Mouse (Mus musculus) T-helper 17 cell (primary cell): ENCODE measurements around the gene Wdfy3.

ENCODE experiments used
- in situ Hi-C, 2 experiments: fragments of 300-600 bp; cut with MboI, MseI; formaldehyde crosslinking; loops; 1 replicate in 1 of 2; 2 replicates in 1 of 2; pipeline ENCODE4 v1.15.1; 2025; ENCODE audit warnings: high pct_unique_total_duplicates in 2 of 2

Gene Wdfy3

DNA sequence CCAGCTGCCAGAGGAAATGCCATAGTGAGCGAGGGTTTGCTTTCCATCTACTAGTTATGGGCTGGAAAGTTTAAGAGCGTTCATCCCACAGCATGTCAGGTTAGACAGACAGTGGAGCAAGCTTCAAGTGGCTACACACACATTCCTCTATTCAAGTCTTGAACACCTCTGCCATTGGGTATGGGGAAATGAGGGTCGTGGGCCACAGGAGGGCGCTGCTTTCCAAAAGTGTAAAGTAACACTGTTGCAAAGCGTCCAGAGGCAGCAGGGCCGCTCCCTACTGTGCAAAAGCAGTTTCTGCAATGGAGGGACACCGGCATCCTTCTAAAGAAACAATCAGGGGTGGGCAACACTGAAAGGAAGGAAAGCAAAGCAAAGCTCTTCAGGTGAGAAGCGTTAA is 235.8 kb downstream of the Wdfy3 start:
- in situ Hi-C loops = no loop called here

DNA sequence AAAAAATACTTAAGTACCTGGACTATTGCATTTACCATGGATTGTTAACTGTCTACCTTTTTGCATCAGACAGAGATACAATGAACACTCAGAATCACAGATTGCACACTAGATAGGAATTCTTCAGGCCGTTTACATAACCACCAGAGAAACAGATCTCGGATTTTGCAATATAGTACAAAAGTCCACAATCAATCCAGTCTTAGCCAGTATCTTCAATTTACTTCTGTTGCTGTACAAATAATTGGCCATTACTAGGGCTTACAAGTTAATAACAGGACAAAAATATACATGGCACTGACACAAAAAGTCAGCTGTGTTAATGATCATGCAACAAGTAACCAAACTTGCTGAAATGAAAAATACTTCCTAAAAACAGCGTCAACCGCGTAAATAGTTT is 236.7 kb downstream of the Wdfy3 start:
- in situ Hi-C loops = no loop called here

DNA sequence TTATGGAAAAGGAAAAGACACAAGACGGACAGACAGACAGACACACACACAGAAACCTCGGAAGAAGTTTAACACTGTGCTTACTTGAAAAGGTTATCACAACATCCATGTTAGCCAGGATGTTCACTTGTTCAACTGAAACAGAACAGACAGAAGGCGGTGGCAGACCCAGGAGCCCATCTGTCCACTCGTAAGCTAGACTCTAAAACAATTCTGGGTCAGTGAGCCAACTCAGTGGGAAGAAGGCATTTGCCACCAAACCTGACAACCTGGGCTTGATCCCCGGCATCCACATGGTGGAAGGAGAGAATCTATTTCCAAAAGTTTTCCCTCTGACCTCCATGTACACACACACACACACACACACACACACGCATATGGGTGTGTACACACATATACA is 237.7 kb downstream of the Wdfy3 start:
- in situ Hi-C loops = no loop called here

DNA sequence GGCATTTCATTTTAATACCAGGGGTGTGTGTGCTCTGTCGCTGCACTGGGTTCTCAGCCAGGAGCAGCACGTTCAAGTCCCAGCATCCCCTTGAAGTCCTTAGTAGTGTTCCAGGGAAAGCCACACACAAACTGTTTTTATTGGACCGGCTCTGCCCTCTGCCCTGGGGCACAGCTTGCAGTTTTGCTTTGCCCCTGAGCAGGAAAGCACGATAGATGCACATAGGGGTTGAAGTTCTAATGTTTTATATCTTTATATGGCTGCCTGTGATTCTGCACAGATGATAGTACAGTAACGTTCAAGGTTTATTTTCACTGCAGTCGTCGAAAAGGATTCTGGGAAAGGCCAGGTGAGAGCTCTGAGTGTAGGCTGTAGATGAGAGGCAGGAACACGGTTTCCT is 239.5 kb downstream of the Wdfy3 start:
- in situ Hi-C loops = no loop called here

DNA sequence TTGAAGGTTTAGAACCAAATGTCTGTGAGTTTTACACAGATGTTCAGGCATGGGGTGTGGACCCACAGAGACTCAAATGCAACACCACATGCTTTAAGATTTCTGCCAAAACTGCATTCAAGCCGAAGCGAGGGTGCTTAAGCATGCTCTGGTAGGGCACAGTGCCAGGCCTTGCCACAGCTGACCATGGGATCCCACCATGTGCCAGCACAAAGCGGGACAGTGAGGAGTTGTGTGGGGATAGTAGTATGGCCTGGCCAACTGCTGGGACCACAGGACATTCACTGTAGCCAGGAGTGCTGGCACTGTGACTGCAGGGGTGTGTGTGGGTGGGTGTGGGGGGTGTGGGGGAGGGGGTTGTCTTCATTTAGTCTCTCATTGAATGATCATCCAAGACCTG is 240.8 kb downstream of the Wdfy3 start:
- in situ Hi-C loops = no loop called here

DNA sequence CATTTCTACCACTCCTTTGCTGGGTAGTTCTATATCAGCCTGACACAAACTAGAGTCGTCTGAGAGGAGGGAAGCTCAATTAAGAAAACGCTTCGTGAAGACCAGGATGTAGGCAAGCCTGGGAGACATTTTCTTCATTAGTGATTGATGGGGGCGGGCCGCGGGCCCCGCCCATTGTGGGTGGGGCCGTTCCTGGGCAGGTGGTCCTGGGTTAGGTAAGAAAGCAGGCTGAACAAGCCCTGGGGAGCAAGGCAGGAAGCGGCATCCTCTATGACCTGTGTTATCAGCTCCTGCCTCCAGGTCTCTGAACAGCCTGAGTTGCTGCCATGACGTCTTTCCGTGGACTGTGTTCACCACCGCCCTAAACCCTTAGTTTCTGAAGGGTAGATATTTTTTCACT is 242.2 kb downstream of the Wdfy3 start:
- in situ Hi-C loops = no loop called here

DNA sequence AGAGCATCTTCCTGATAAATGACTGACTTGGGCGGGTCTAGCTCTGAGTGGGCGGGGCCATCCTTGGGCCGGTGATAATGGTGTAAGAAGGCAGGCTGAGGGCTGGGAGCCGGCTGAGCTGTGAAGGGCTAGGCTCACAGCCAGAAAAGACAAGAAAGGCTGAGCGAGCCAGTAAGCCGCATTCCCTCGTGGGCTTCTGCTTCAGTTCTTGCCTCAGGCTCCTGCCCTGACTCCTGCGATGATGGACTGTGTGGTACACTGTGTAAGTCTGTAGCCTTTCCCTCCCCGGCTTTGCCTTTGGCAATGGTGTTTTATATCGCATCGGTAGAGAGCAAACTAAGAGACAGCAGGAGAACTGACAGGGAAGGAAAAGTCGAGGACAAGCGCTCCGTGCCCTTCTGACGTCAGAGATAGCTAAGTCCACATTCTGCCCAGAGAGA is 243.2 kb downstream of the Wdfy3 start:
- in situ Hi-C loops = no loop called here

DNA sequence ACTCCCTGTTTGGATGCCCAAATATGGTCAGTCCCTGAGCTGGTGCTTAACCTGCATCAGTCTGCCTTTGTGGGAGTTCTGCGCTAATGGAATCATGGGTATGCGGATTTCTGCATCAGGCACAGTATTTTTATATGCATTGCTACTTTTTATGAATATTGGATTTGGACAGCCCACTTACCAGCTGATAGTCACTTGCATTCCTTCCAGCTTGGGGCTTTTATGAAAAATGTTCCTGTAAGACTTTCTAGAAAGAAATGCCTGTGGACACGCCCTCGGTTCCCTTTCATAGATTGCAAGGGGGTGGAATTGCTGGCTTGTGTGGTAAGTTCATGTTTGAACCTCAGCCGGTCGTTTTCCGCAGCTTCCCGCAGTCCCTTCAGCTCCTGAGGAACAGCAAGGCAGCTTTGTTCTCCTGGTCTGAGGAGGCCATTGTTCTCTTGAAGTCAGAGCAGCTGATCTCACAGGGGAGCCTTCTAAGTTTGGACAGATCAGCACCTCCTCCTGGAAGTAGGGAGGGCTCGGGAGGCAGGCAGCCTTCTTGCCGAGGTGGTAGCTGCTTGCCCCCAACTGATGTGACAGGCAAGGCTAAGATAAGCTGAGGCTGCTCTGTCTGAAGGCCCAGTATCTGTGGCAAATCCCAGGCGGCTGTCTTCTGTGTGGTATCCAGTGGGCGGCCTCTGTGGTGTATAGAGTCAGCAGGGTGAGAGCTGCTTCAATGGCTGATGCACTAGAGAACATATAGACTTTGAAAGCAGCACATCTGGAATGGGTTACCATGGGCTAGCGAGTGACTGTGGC is 244.4 kb downstream of the Wdfy3 start:
- in situ Hi-C loops = no loop called here

DNA sequence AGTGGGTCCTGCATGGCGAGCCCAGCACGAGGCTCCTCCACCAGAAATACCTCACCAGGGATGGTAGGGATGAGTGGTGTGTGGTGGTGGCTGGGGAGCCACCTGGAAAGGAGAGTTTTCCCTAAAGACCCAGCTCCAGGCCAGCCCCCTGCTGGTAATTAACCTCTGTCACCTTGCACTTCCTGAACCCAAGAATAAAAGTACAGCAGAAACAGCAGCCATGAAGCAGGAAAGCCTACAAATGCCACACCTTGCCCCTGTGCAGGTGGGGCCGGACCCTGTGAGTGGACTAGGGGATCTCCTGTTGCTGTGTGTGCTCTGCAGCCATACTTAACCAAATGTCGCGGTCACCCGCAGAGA is 247.4 kb downstream of the Wdfy3 start:
- in situ Hi-C loops = no loop called here

DNA sequence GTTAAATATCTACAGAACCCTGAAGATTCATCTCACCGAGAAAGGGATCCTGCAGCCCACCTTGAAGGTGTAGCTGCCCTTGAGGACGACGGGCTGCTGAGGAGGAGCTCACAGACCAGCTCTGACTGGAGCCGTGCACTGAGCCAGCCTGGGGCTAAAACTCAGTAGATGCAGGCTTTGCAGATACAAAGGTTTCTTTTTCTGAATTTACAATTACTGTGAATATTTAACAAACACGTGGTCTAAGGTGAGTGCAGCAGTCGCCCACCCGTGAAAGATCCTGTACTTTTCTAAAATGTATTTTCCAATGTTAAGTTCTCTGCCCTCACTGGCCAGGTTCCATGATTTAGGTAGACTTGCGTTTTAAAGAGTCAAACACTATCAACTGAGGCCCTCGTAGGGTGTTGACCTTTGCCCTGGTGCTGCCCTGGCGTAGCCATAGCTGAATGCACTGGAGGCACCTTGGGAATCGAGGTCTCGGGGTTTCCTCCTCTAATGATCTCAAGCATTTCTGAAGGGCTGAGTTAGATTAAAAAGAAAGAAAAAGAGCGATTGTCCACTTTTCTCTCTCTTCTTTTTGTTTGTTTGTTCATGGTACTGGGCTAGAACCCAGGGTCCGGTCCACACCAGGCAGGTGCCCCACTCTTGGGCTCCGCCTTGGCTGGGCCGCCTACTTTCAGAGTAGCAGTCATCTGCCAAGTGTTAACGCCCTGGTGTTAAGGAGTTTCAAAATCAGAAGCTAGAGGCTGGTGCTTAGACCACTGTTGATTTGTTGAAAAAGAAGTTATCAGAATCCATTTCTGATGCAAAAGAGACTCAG is 248.0 kb downstream of the Wdfy3 start:
- in situ Hi-C loops = no loop called here

DNA sequence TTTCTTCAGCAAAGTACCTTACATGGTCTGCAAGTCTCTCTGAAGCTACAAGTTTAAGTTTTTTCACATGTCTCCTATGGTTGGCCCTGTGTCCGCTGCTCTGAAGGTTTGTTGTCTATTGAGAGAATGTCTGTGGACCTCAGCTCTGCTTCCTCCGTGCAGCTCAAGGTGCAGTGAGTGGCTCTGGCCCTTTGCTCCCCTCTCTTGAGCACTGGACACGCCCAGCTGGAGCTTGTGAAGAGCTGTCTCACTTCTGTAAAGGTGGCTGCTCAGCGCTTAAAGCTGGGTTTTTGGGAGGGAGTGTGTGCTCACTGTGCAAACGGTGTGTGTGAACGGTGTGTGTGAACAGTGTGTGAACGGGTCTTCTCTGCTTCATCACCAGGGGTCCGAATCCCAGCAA is 248.7 kb downstream of the Wdfy3 start:
- in situ Hi-C loops = no loop called here

DNA sequence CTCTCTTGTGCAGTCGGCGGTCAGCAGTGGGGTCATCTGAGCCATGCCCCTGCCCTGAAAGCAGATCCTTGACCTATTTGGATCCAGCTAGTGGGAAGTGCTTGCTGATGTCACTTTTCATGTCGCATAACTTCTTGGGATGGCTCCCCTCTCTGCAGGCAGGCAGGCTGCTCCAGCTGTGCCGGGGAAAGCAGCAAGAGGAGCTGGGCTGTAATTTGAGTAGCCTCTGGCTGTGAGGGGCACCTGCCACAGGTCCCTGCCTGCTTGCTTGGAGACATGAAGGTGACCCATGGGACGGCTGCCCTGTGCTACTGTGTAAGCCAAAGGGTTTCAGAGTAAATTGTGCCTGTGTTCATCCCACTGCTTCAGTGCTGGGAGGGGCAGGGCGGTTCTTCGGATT is 249.9 kb downstream of the Wdfy3 start:
- in situ Hi-C loops = no loop called here

DNA sequence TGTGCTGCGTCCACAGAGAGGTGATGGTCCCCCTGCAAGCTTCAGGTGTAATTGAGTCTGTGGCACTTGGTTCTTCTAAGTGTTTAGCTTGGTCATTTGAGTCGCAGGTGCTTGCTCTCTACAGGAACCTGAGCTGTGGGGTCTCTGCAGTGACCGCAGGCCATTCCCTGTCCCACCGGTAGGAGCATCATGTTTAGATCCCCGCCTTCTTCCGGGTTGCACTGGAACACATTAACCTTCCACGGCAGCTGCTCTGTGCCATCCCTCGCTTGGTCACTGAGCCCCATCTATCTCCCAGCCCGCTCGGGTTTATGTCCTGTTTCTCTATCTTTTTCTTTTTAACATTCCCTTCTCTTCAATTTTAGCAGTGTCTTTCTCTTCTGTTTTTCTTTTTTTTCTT is 250.5 kb downstream of the Wdfy3 start:
- in situ Hi-C loops = no loop called here

DNA sequence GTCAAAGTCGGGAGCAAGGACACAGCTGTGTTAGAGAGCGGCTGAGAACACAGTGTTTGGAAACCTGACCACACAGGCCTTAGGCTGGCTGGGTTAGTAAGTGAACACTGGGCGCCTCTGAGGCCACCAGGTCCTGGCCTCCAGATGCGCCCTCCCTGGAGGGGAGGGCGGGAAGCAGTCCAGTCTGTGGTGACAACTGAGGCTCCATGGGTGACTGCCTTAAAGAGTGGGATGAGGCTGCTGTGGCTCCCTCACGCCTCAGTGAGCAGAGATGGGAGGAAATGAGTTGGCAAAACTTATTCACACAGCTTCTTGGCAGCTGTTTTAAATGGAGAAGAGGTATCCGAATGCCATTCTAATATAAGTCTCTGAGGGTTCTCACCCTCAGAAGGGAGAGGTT is 252.9 kb downstream of the Wdfy3 start:
- in situ Hi-C loops = no loop called here

DNA sequence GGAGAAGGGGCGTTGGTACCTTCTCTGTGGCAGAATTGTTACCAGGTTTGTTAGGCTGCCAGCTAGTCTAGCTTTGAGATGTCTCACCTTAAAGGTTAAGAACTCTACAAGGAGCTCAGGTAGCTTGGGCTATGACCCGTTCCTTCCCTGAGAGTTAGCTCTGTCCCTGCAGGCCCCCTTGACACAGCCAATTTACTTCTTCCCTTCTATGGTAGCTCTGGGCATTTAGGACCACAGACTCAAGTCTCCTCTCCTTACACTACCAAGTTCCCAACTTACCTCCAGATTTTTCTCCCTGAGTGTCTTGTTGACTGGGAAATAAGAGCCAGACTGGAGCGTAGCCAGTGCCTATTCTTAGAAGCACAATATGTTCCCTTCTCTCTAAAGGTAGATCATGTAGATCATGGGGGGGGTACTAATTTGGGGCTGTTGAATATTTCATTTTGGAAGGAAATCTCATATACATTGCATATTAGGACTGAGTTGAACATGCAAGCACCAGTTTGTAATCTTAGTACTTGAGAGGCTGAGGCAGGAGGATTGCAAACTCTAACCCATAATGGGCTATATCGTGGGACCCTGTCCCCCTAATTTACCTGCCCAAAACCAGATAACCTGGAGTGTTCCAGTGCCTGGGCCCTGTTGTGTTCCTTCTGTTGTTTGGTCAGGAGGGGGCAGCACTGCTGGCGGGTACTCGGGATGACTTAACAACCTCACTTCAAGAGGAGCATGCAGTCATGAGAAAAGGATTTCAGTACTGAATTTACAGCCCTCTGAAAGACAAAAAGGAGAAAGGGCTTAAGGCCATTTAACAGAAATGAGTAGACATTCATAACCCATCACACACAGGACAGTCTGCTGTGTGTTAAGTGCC is 258.2 kb downstream of the Wdfy3 start:
- in situ Hi-C loops = no loop called here

DNA sequence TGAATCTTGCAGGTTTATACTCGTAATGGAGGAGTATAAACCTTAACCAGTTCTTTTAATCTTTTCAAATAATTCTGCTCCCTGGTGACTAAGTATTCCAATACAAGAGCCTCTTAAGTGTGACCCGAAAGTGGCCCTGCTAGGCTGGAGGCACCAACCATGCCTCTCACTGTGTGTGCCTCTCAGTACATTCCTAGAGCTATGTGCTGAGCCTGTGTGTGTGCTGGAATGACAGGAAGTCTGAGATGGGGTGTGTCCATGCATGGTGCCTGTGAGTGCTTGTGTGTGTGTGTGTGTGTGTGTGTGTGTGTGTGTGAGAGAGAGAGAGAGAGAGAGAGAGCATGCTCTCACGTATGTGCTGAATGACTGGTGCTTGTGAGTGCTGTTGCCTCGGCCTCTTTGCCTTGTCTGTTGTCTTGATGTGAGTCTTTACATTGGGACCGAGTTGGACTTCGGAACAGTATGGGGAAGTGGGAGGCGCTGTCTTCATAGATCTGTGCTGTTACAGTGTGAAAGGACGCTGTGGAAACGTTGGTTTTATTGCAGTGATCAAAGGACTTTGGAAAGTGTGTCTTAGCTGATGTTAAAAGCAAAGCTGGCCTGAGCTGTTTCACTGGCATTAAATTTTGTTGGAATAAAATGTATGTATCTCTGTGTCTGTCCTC is 267.2 kb downstream of the Wdfy3 start:
- in situ Hi-C loops = no loop called here

DNA sequence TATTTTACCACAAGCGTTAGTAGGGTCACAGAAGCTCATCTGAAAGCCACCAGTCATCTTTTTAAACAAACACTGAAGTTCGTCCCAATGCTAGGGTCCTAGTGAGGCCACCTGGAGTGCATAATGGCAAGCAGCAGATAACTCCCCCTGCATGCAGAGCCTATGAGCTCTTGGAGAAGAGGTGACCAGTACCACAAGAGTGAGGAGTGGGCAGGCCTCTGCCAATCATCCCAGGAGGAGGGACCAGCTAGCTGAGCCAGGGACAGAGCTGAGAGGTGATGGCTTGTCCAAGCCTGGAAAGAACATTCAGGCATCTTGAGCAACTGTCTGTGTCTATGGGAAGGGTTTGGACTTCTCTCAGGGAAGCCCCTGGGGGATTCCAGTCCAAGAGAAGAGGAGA is 267.8 kb downstream of the Wdfy3 start:
- in situ Hi-C loops = no loop called here

DNA sequence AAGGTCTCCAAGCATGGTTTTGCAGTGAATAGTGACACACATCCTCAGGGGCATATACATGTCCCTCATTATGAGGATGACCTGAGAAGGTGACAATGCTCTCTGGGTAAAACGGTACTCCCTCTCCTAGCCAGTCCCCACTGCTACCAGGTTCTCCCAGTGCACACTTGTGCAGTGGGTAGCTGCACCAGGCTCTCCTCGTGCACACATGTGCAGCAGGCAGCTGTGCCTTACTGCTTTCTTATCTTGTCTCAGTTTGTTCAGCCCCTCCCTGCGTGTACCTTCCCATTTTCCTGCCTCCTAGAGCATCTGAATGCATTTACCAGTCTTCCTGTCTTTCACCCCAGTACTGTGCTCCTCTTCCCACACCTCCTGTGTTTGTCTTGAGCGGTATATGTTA is 277.1 kb downstream of the Wdfy3 start:
- in situ Hi-C loops = no loop called here

DNA sequence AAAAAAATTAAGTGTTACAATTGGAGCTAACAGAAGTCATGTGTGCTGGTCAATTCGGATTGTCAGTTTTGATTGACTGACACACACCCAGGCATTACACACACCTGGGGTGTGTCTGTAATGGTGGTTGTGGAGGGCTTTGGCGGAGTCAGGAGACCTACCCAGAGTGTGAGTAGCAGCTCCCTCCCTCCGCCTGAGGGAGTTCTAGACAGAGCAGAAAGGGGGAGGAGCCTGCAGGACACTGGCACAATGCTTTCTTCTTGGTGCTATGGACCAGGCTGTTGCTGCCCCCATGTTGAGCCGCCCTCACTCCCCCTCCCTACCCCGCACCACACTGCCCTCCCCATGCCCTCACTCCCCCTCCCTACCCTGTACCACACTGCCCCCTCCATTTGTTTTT is 279.2 kb downstream of the Wdfy3 start:
- in situ Hi-C loops = no loop called here

DNA sequence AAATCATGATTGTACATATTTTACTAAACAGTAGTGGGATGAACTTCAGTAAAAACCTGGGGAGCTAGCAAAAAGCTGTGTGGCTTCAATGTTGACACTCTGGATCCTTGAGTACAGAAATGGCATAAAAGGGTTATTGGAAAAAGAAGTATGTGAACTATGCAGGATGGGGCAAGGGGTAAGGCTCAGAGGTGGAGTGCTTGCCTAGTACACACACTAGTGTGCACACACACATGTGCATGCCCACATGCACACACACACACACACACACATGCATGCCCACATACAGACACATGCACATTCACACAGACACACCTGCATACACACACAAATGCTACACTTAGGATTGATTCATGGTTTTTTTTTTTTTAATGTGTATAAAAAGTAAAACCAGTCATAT is 280.0 kb downstream of the Wdfy3 start:
- in situ Hi-C loops = loop anchor here in 1 of 2 experiments (10.0 kb wide), 1 partner anchor 1845 kb away; no protein-coding TSS in a partner anchor

DNA sequence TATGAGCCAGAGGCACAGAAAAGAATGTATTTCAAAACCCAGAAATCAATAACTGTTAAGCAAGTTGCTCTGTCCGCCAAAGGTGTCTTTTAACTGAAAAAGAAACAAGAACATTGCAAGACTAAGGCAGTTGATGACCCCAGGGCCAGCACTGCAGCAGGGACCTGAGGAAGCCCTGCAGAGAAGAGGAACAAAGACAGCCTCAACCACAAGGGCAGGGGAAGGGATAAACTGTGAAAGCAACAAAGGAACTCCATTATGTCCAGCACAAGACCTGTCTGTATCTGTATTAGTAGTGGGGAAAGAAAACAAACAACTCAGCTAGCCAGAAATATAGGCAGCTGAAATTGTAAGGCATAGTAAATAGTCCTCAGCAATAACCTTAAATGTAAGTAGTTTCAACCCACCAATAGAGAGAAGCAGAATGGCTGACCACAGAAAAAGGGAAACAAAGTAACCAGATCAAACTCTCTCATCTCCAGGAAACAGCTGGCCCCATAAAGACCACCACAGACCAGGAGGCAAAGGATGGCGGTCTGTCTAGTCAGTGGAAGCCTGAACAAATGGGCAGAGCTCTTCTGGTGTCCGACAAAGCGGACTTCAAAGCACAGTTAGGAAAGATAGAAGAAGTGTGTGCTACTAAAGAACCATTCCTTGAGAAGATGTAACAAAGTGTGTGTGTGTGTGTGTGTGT is 283.7 kb downstream of the Wdfy3 start:
- in situ Hi-C loops = loop anchor here in 1 of 2 experiments (10.0 kb wide), 1 partner anchor 1841 kb away; no protein-coding TSS in a partner anchor
